Comparison of ENCODE assay signal across 11 mouse cellular contexts in the genomic region with DNA sequence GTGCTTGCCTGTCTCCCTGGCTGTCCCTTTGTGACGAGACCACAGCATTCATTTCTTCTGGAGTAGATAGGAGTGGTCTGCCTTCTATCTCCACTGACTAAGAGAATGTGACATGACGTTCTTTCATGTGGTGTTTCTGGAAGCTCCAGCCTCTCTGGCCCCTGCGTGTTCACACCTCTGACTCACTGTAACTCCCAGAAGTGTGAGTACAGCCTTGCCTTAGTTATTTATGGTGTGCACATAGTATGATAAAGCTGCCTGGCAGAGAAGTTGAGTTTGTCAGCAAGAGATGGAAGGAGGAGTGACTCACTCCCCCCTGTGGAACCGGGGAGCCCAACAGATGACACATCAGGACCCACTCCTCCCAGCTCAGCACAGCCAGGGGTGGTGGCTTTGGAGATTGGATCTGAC. TPM values are rescaled to one million over a fixed set of nuclear protein-coding genes. Genes with fewer than 3 reads are reported as not detected.
DNase-seq lines count a peak whose midpoint lies in the region; ATAC-seq and TF ChIP-seq lines count a peak whose summit lies in the region.
"Had no signal": no experiment of that assay in that cellular context is flagged by ENCODE, and none has a peak within 500 bp of the region (broad histone marks: within the 10 kb centered on the region; RNA-seq: fewer than 3 reads in every experiment).

No protein-coding gene starts in this region.

- 0 out of 2 replicates have a peak, but pooled peaks have one; percentile 31 for ATAC-seq in erythroblast, adult 5-6 weeks (replicated peaks; ENCODE audit: low FRiP score, poor library complexity, severe bottlenecking)
- peak; percentile 15; the same call in 1 of the 2 replicates for ATAC-seq in liver, embryonic 14.5 days (ENCODE audit: insufficient read depth)
- ATAC-seq: forebrain, embryonic 15.5 days had no signal

- intact Hi-C loops in left cerebral cortex, postnatal 4 days (cut with DNase I): no loop called here

- H3K4me1 ChIP-seq in liver, embryonic 14.5 days (replicated peaks; ENCODE audit: control insufficient read depth in 2 of 2, insufficient read depth in 2 of 2, low read length in 1 of 2): peaks cover 3 to 14% of the 10 kb centered on the region in 2 experiments; a peak in 2 of 4 replicates
- H3K4me1 ChIP-seq: forebrain, embryonic 15.5 days had no signal

- TF ChIP-seq EP300 in liver, embryonic 14.5 days (IDR thresholded peaks at IDR 0.05; ENCODE audit: low read depth): no peak

- WGBS in liver, embryonic 14.5 days (ENCODE audit: insufficient replicate concordance): 21% methylated on average over 4 of the region's 4 CpGs

- no peak for TF ChIP-seq CTCF in liver, embryonic 14.5 days (IDR thresholded peaks at IDR 0.05; ENCODE audit: low read depth)

- no peak overlapping the region for H3K4me3 ChIP-seq in liver, embryonic 14.5 days (ENCODE audit: insufficient read depth in 1 of 2, low read depth in 2 of 2, low read length in 2 of 2)
- H3K4me3 ChIP-seq: forebrain, embryonic 15.5 days; limb, embryonic 12.5 days had no signal

- H3K27me3 ChIP-seq in liver, embryonic 14.5 days (ENCODE audit: control insufficient read depth, insufficient read depth, low read length): no peaks in the 10 kb centered on the region
- H3K27me3 ChIP-seq: forebrain, embryonic 15.5 days had no signal

- H3K4me2 ChIP-seq in liver, embryonic 14.5 days (ENCODE audit: low read depth): no peak overlapping the region
- H3K4me2 ChIP-seq: forebrain, embryonic 15.5 days; limb, embryonic 12.5 days had no signal

- no peaks in the 10 kb centered on the region for H3K9me3 ChIP-seq in liver, embryonic 14.5 days (ENCODE audit: control insufficient read depth, low read length)
- H3K9me3 ChIP-seq: forebrain, embryonic 15.5 days; limb, embryonic 12.5 days had no signal

- no peaks in the 10 kb centered on the region for H3K36me3 ChIP-seq in liver, embryonic 14.5 days (replicated peaks; ENCODE audit: control insufficient read depth, insufficient read depth, low read depth)
- H3K36me3 ChIP-seq: forebrain, embryonic 15.5 days; limb, embryonic 12.5 days had no signal

- H3K27ac ChIP-seq in liver, embryonic 14.5 days: no peak overlapping the region
- H3K27ac ChIP-seq: forebrain, embryonic 15.5 days; limb, embryonic 12.5 days had no signal

- peak; percentile 25 for DNase-seq in left cerebral cortex, adult 11 months (ENCODE audit: low spot score)
- no peak for DNase-seq in left cerebral cortex, postnatal 4 days
- peak; percentile 57 for DNase-seq in Muller cell, postnatal 12 days (ENCODE audit: inconsistent ontology term)
- peak; percentile 30 to 55 (median 49) for DNase-seq in liver, embryonic 14.5 days (ENCODE audit: low read depth in 3 of 3, low spot score in 3 of 3)
- no peak for DNase-seq in cerebellum, postnatal 25 days
- DNase-seq in cerebellum, adult 9-10 months: no peak
- DNase-seq: cerebellum, postnatal 10 days; thymus, adult 18-20 months had no signal

- H3K9ac ChIP-seq in liver, embryonic 14.5 days (replicated peaks): no peak overlapping the region
- H3K9ac ChIP-seq: forebrain, embryonic 15.5 days; limb, embryonic 12.5 days had no signal

RNA-seq across cellular contexts. Expression of a gene that starts 34.4 kb away (rescaled TPM):
- total RNA-seq in left cerebral cortex, postnatal 4 days (2021): 1 to 10 TPM; 1.0 to 1.7 TPM
- total RNA-seq in erythroblast, adult 5-6 weeks (2015; ENCODE audit: low replicate concordance): 0.19 and 3.6 TPM in 2 replicates
- total RNA-seq in erythroblast, adult 5-6 weeks (2017; ENCODE audit: low replicate concordance): 4.2 and 5.2 TPM in 2 replicates
- polyA plus RNA-seq in liver, embryonic 14.5 days (2012; rRNA removed): 0.80 and 0.91 TPM in 2 replicates
- polyA plus RNA-seq in liver, embryonic 14.5 days (2014; fragmentation: Nextera tagmentation; extraction: Ambion mirVana): 0.52 and 0.91 TPM in 2 replicates

Comparison
In these comparisons a context has a peak if more than half of its experiments do, and no peak if none do; other contexts are left out.
1. DNase-seq: peak in left cerebral cortex, adult 11 months (single experiment), Muller cell, postnatal 12 days (single experiment) and liver, embryonic 14.5 days (3 of 3); none in left cerebral cortex, postnatal 4 days (single experiment), cerebellum, postnatal 25 days (0 of 2) and cerebellum, adult 9-10 months (single experiment).